Mouse (Mus musculus) adrenal gland, postnatal 36 days (tissue): ENCODE data around the gene Csmd2. TPM values are rescaled to one million over a fixed set of nuclear protein-coding genes. Genes with fewer than 3 reads are reported as not detected.

Source experiments
- DNase-seq, 2 experiments: peaks; one replicate each; pipeline ENCODE4 v3.0.0; 2021; ENCODE audit warnings: mixed read lengths in 1 of 2
- total RNA-seq, 2 experiments: library from RNA; stranded (reverse); gene quantifications; 2 replicates each; pipeline ENCODE4 v1.2.3; 2021

Csmd2 gene
- total RNA-seq, 2 experiments from 2014 or later = 0.70 to 1.3 TPM

DNA sequence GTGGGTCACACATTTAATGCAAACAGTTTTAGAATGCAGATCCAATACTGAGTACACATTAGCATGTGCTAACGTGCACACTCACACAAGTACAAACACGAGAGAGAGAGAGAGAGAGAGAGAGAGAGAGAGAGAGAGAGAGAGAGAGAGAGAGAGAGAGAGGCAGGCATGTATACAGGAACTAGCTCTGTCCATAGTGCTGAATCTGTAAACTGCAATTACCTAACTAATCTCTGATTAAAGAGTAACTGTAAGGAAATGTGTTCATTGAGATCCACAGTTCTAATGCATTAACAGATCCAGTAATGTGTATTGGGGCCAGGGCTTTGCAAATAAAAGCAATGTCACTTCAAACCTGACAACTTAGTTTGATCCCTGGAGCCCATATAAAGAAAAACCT is 257.5 kb downstream of the Csmd2 start:
- no peak for DNase-seq

DNA sequence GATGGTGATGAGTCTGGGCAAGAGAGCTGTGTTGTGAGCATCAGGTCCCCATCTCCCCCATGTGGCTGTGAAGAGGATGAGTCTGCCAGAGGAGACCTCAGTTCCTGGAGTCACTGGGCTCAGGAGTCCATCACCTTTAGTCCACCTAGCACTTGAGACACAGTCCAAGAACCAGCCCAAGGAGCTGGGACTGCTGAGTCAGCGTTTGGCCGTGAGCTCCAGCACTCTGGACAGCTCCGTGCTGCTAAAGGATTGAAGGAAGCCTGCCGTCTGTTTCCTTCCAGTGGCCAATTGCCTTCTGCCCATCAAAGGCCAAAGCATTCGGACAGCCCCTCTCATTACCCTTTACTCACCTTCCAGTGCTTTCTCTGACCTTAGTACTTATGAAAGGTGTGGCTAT is 261.0 kb downstream of the Csmd2 start:
- DNase-seq = peak; percentile 43 to 51

DNA sequence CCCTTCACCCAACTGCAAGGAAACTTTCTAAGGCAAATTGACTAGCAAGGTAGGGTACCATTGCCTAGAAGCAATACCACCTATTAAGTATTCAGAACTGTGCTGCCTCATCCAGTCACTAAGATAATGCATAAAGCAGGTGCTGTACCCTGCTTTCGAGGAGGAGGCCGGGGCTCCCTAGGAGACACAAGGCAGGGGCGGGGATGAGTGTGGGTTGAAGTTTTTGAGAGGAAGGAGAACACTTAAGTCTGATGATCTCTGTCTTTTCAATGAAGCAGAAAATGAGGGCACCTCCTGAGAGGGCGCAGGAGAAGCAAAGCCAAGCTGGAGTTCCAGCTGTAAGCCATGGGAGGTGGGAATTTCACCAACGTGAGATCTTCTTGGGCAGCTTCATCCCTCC is 271.6 kb downstream of the Csmd2 start:
- no peak for DNase-seq

DNA sequence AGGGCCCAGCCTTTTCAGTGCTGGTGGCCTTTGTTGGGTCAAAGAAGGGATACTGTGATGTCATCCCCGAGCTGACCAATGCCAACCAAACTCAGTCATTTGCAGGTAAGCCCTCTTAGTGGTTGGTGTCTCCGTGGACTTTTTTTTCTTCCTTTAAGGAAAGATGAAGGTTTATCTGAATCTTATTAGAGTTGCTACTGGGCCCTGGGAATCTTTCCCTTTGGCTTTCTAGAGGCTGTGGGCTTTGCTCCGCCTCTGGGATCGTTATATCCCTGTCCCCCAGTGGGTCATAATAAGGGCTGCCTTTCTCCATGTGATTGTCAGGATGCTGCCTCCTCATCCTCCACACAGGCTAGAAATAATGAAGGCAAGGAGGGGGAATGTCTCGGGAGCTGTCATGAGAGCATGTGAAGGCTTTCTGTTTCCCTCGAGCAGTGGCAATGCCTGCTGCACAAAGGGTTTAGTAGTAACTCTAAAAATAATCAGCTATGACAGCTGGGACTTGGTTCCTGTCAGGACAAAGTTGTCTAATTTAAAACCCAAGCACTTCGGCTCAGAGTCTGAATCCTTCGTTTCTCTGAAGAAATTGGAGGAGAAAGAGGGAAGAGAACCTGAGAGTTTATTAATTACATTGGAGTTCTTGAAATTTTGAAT is 273.4 kb downstream of the Csmd2 start, which contains the start of gene Hmgb4:
Hmgb4 (minus strand) TSS at position 51 of the 654 bp plus-strand sequence.
- DNase-seq = no peak

DNA sequence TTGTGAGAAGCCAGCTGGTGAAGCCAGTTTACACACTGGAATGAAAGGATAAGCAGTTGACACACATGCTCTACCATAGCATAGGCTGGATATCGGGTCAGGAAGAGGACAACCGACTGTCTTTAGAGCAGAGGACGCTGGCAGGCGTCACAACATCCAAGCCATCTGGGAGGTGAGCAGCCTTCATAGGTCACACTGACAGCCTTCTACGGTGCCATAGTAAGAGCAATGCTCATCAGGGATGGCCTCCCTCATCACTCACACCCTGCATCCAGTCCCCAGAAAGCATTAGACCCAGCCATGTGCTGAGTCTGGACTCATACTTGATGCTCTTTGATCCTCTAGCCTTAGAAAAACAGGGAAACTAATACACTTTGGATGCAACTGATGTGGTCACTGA is 276.8 kb downstream of the Csmd2 start:
- no peak for DNase-seq

DNA sequence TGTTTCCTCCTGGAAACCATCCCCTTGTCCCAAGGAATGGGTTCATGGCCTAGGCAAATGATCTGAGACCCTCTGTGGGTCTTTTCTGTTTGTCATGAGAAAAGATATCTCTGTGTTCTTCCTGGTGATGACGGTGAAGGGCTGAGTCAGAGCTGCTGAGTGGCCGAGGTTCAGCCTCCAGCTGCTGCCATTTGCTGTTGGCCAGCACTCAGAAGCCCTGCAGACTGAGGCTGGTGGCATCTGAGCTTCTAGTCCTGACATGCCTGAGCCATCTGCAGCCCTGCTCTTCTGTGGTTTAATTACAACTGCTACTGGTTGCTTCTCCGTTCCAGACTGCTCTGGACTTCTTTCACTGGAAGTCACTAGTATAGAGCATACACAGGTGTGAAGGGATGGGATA is 277.7 kb downstream of the Csmd2 start:
- no peak for DNase-seq

DNA sequence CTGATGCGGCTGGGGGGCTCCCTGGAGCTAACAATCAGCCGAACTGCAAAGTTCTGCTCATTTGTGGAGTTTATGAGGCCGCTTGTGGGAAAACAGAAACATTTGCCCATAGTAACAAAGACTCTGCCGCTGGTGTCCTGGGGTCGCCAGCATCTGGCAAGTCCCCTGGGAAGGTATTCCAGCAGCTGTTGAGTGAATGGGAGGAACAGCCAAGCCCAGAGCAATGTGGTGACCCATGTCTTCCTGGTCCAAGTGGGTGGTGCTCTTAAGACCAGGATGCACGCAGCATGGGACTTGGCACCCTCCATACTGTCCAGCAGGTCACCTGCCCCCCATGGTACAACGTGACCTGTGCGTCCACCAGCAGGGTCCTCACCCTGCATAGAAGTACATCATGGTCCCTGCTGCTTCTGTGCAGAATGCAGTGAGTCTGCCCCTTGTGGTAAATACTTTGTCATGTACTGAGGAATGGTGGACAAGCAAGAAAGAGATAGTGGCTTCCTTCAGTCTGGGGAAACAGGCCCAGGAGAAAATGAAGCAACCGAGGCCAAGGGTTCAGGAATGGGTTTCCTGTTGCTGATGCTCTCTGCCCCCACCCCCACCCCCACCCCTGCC is 281.7 kb downstream of the Csmd2 start:
- no peak for DNase-seq

DNA sequence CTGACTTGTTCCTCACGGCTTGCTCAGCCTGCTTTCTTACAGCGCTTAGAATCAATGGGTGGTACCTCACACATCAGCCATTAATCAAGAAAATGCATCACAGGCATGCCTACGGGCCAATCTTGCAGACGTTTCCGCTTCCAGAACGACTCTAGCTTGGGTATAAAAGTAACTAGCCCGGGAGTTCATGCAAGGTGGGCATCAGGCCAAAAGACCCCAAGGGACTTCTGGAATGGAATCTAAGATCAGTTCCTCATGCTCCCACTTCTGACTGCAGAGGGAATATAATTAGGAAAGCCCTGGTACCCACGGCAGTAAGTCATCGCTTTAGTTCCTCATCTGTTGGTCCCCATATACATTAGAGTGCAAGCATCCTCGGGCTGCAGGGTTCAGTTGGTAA is 282.5 kb downstream of the Csmd2 start:
- no peak for DNase-seq

DNA sequence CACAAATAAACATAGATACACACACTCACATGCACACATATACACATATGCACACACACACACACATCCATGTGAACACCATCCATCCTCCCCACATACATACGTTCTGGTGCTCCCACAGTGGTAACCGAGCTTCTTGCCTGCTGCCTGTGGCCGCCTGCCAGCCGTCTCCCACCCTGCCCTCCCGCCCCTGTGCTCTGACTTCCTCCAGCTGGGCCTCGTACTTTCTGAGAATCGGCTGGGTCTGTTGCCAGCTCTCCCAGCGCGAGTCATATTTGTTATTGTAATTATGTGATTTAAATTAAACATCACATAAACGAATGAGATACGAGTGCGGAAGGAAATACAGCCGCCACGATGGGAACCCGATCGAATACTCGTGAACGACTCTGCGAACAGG is 283.3 kb downstream of the Csmd2 start:
- DNase-seq = no peak

DNA sequence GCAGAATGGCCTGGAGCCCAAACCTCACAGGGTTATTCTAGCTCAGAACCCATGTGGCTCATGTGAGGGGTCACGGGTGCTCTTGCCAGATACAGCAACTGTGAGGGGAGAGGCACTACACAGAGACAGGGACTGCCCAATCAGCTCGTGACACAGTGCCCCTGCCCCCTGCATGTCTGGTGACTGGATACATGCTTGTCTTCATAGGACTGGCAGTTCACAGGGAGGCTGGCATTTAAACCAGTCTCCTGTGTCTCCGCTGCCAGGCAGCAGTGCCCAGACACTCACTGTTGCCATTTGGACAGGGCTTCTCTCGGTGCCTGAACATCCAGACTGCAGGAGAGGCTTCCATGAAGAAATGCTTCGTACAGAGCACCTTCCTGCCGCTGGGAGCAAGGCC is 284.8 kb downstream of the Csmd2 start:
- no peak for DNase-seq

DNA sequence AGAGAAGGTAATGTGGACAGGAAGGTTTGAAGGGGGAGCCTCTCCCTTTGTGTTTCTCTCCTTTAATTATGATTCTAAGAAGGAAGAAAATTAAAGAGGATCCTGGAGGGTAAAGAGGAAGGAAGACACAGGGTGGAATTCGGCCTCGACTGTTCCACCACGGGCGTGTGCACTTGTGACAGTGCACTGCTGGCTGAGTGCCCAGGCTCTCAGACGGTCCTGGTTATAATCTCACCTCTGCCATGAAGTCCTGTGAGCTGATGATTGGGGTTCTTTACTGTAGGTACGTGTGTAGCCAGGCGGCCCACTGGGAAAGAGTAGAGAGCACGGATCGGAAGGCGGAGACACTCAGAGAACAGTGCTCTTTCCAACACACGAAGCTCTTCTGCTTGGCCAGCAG is 285.5 kb downstream of the Csmd2 start:
- DNase-seq = no peak

DNA sequence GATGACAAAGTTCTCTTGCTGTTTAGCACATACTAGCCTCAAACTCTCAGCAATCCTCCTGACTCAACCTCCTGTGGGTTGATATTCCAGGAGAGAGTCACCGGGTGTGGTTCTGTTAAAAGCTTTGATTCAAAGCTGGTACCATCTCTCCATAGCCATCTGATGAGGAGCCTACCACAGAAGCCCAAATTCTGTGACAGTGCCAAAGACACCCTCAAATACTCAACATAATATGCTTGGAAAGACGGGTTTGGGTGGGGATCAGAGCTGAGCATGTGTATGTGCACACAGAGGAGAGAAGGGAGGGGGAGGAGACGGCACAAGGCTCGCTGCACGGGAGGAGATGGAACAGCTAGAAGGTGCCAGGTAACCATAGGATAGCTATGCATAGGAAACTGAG is 287.5 kb downstream of the Csmd2 start:
- no peak for DNase-seq

DNA sequence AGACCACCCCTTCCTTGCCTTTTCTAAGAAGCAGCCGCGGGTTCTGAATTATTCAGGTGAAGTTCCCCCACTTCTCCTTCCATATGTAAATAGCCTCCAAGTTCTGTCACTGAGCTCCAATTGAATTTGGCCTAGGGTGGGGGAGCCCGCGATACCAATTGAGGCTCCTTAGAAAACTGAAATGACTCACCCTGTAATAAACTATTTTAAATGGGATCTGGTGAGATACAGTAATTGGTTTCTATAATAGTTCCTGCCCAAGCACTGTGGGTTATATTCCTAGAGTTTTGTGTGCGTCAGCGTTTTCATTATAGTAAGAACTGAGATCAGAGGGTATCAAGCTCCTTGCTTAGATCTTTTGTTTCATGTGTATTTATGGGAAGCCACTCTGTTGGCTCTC is 287.9 kb downstream of the Csmd2 start:
- no peak for DNase-seq

DNA sequence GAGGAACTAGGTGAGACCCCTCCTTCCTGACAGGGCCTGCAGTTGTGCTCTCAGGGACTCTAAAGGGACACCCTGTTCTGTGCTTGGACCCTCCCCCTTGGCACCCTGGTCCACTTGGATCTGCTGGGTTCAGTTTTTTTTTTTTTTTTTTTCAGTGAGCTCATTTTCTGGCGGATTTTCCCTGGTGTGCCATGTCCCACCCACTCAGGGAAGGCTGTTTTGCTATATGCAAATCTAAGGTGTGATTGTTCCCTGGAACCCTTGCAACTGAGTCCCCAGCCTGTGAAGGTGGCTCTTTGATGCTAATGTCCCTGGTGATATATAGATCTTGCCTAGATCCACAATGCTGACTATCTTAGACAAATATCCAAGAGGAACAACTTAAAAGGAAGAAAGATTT is 297.4 kb downstream of the Csmd2 start:
- no peak for DNase-seq

DNA sequence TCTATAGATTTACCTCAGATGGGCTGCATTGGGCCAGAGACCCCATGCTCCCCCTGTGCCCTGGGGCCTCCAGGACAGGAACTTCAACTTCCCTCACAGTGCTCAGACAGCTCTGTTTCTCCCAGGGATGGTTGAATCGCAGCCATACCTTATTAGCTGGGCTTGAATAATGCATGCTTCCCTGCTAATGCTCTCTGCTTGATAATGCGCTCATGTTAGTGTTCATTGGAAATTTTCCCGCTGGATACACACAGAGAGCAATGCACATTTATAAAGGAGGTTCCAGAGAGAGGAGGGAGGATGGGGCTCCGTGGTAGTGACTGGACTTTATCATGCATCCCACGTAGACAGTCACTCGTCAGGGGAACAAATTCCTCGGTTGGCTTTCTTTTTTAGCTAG is 300.4 kb downstream of the Csmd2 start:
- no peak for DNase-seq

DNA sequence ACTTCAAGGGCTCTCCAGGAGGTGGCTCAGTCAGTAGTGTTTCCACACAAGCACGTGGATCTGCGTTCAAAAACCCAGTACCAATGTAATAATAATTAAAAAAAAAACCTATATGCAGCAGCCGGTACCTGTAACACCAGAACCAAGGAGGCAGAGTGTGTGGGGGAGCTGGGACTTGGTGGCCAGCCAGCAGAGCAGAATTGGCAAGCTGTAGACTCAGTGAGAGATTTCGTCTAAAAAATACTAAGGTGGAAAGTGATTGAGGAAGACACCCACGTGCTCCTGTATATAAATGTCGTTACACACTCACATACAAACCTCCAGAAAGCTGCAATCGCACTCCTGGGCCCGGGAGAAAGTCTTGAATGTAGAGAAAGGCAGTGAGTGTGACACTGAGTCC is 316.4 kb downstream of the Csmd2 start:
- DNase-seq = no peak

DNA sequence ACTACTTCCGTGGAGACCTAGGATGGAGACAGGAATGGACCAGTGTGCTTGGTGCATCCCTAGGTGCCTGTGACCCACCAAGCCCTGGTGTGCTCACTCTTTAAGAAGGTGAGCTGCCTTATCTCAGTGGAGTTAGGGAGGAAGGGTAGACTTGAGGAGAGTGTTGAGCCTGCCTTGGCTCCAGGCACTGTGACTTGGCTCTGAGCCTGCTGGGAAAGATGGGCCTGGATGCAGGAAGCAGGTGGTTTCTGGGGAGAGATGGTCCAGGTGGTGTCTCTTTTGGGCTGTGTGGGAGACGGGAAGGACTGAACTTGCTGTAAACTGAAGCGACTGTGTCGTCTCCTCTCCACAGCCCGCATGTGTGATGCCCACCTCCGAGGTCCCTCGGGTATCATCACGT is 318.4 kb downstream of the Csmd2 start:
- DNase-seq = no peak

DNA sequence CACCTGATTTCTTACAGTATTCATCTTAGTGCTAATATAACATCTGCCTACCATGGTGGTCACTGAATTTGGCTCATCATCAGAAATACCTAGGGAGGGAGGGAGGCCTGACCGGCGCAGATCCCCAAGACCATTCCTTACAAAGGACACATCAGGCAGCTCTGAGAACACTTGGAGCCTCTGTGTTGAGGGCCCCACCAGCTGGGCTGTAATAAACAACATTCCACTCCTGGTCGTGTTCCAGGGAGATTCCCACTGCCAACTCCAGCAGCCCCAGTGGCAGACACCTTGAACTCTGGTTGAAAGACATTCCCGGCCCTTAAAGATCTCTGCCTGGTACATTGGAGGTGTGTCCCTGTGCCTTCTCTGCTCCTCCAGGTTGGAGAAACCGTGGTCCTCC is 327.7 kb downstream of the Csmd2 start:
- no peak for DNase-seq

DNA sequence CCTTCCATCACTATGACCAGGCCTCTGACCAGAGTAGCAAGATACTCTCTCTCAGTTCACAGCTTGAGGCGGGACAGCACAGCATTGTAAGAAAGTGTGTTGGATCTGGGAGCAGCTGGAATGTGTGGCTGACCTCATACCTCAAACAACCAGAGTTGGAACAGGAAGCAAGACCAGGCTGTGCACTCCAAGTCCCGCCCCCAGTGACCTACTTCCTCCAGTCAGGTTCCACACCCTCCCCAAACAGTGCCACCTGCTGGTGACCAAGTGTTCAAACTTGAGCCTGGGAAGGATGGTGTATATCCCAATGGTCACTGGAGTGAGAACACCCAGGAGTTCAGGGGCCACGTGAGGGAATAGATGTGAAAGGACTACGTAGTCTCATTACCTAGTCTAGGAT is 330.3 kb downstream of the Csmd2 start:
- peak in 1 of 2 experiments; percentile 3 for DNase-seq

DNA sequence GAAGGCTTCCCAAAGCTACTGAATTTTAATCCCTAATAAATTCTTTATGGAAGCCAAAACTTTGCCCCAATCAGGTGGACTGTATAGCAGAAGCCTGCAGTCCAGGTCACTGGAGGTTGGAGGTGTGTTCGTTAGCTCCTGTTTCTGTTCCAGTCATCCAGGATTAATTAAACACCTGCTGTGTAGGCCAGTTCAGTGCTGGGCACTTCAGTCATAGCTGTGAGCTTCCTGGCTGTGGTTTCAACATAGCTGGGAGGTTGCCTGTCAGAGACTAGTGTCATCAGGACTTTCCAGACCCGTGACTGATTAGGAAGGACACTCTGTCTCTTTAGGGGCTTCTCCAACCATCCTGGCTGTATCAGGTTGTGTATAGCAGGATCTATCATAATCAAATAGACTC is 337.9 kb downstream of the Csmd2 start:
- no peak for DNase-seq

DNA sequence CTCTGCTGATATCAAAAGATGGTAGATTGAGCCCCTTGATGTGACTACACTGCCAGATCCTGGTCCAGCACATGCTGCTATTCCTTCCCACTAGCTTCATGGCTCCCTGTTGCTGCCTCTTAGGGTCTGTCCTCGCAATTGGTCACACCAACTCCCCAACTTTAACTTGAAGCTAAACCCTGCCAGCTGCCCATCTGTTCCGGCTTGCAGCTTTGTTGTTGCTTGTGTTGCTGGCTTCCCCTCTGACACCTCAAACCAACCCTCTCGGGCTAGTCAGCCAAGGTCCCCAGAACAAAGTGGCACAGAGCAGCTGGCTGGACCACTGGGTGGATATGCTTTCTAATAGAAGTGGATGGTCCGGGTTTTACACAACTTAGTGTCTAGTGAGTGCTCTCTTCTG is 339.1 kb downstream of the Csmd2 start:
- DNase-seq = no peak

DNA sequence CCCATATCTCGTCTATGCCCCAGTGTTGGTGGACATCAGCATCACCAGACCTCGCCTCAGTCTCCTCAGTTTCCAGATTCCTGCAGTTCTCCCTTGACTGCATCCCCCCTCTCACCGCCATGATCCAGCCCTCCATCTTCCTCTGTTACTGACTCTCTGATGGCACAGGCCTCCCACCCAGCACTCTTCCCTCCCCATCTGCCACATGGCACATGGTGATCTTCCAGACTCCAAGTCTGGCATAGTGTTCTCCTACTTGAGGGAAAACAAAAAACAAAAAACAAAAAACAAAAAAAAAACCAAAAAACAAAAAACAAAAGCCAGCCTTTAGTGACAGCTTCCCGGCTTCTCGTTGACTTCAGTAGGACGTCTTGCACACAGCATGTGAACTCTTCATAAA is 339.8 kb downstream of the Csmd2 start:
- no peak for DNase-seq

DNA sequence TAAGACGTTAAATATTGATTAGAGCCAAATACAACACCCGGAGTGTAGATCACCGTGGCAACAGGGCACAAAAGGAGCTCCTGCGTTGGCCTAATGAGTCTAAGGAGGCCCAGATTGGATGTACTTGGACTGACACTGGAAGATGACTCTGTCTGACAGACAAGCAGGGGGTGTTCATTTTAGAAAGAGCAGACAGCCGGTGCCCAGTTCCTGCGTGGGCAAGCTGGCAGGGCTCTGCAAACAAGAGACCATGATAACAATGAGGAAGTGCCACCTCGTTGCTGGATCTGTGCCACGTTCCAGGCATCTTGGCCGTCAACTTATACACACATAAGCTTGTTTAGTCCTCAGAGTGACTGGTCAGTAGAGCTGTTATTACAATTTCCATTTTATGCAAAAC is 342.9 kb downstream of the Csmd2 start:
- DNase-seq = no peak

DNA sequence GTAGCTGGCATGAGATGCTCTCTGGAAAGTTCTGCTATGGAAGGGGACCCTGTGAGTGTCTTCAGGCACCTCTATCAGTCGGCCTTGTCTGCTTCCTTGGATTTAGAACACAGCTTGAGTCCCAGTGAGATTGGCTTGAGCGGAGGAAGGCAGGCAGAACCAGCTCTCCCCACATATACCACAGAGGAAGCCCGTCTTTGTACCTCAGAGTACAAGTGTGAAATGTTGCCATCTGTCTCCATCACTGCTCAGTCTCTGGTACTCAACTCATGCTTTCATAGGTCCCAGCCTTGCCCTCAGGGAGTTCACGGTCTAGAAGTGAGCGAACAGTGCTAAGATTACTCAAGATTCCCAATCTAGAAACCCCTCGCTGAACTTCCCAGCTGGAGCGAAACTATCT is 352.8 kb downstream of the Csmd2 start:
- no peak for DNase-seq

DNA sequence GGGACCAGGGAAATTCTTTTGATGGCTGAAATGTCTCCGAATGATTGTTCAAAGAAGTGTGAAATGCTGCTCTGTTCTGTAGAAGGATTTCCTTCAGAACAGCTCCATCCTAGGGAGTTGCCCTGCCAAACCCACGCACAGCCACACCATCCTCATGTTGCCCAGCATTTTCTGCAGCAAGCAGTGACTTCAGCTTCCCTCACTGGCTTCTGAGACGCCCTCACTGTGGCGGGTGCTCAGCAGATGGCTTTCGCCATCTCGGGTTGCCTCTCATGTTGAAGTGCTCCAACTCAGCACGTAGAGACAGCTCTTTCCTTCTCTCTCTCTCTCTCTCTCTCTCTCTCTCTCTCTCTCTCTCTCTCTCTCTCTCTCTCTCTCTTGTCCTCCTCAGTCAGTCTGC is 353.7 kb downstream of the Csmd2 start:
- DNase-seq = no peak
